Mouse (Mus musculus): ENCODE results near the gene Ribc1. TPM values are rescaled to one million over a fixed set of nuclear protein-coding genes. Genes with fewer than 3 reads are reported as not detected.

Gene Ribc1
- polyA plus RNA-seq, 1 experiment = 0.40 TPM

DNA sequence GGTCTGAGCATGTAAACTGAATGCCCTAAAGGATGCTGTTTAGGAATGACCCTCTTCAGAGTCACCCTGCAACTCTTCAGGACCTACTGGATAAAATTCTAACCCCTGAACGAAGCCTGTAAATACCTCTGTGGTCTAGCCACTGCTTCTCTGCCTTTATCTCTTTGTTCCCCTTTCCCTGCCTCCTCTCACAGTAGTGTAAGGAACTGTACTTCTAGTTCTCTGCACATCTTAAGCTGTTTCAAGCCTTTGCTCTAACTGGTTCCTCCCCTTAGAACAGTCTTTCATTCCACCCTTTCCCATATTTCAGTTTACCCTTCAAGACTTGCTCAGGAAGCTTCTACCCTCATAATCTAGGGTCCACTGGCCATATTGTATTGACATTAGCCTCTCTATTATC, 8.2 kb downstream of the Ribc1 start:
- Histone ChIP-seq H3K4me3 (ENCODE audit: insufficient read depth, low read length) (no peak overlapping the region), H3K27ac (ENCODE audit: insufficient read depth, low read length) (no peak overlapping the region), H3K4me1 (ENCODE audit: control insufficient read depth, insufficient read depth, low read length) (no peaks in the 10 kb centered on the region)
- TF ChIP-seq POLR2A (IDR thresholded peaks at IDR 0.05; ENCODE audit: extremely low read depth, insufficient read depth, low read length) = no peak
- TF ChIP-seq CTCF (IDR thresholded peaks at IDR 0.05; ENCODE audit: extremely low read depth, insufficient read depth, low read length) = no peak

DNA sequence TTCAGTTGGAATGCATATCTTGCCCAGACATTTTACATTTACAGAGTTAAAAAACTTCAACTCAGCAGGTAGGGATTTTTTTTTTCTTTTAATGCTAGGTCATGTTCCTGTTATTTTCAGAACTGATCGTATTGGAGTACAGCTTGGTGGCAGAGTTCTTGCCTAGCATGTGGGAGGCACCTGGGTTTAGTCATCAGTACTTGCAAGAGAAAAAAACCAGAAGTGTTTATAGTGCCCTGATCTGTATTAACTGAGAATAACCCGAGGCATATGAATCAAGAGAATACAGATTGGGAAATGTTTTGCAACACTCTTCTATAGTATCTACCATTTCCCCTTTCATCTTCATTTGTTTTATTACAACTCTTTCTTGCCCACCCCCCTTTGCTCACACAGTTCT, 13.2 kb downstream of the Ribc1 start:
- H3K27ac ChIP-seq (ENCODE audit: insufficient read depth, low read length) = no peak overlapping the region

GRCm38 (mm10) chrX:152001737-152002710, 14.1 kb downstream of the Ribc1 start, which contains the start of gene Hsd17b10:
Hsd17b10 (plus strand) TSS chrX:152001845.
- TF ChIP-seq CTCF (IDR thresholded peaks at IDR 0.05; ENCODE audit: extremely low read depth, insufficient read depth, low read length) (no peak), POLR2A (IDR thresholded peaks at IDR 0.05; ENCODE audit: extremely low read depth, insufficient read depth, low read length) (peak; percentile 91)
- H3K27ac ChIP-seq (ENCODE audit: insufficient read depth, low read length) = no peak within 1 kb of the TSS
- no peaks in the 10 kb centered on the region; the same call in 1 of the 2 replicates for H3K4me1 ChIP-seq (ENCODE audit: control insufficient read depth, insufficient read depth, low read length)
- H3K4me3 ChIP-seq (ENCODE audit: insufficient read depth, low read length) = peak within 1 kb of the TSS; percentile 69

More for the DNA sequence above, 13.2 kb downstream of the Ribc1 start:
- TF ChIP-seq POLR2A (IDR thresholded peaks at IDR 0.05; ENCODE audit: extremely low read depth, insufficient read depth, low read length) = no peak
- no peak overlapping the region; the same call in 1 of the 2 replicates for H3K4me3 ChIP-seq (ENCODE audit: insufficient read depth, low read length)
- H3K4me1 ChIP-seq (ENCODE audit: control insufficient read depth, insufficient read depth, low read length) = no peaks in the 10 kb centered on the region; the same call in 1 of the 2 replicates

GRCm38 (mm10) chrX:152001182-152001684, 14.9 kb downstream of the Ribc1 start:
- Histone ChIP-seq H3K4me3 (ENCODE audit: insufficient read depth, low read length) (peak overlapping the region; percentile 69; the same call in 1 of the 2 replicates), H3K27ac (ENCODE audit: insufficient read depth, low read length) (no peak overlapping the region), H3K4me1 (ENCODE audit: control insufficient read depth, insufficient read depth, low read length) (no peaks in the 10 kb centered on the region; the same call in 1 of the 2 replicates)
- no peak for TF ChIP-seq CTCF (IDR thresholded peaks at IDR 0.05; ENCODE audit: extremely low read depth, insufficient read depth, low read length)
- no peak for TF ChIP-seq POLR2A (IDR thresholded peaks at IDR 0.05; ENCODE audit: extremely low read depth, insufficient read depth, low read length)

DNA sequence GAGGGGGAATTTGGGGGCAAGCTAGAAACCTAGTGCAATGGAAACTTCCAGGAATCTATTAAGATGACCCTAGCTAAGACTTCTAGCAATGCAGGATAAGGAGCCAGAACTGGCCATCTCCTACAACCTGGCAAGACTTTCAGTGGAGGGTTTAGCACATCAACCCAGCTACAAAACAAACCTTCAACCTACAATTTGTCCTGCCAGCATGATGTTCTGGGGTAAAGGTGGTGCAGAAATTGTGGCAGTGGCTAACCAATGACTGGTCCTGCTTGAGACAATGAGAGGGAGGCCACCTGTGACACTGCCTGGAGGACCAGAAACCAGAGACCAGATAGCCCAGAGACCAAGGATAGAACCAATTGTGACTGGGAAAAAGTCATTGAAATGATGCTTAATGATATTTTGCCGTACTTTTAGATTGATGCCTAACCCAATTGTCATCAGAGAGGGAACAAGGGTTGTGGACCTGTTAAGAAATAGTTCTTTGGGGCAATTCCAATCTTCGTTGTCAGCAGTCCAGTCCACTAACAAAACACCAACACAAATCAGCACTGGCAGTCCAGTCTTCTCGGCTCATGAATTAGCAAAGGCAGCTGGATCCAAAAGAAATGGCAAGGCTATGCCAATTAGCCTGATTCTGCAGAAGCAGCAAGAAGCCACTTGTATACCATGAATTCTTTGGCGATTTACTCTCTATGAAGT, 16.9 kb downstream of the Ribc1 start:
- H3K4me3 ChIP-seq (ENCODE audit: insufficient read depth, low read length) = no peak overlapping the region
- no peak overlapping the region for H3K27ac ChIP-seq (ENCODE audit: insufficient read depth, low read length)
- TF ChIP-seq POLR2A (IDR thresholded peaks at IDR 0.05; ENCODE audit: extremely low read depth, insufficient read depth, low read length) (no peak), CTCF (IDR thresholded peaks at IDR 0.05; ENCODE audit: extremely low read depth, insufficient read depth, low read length) (no peak)
- H3K4me1 ChIP-seq (ENCODE audit: control insufficient read depth, insufficient read depth, low read length) = no peaks in the 10 kb centered on the region; the same call in 1 of the 2 replicates

Other genes starting within 250 kb of the Ribc1 start
- gene Huwe1, start 215.5 kb downstream of the Ribc1 start, polyA plus RNA-seq (2012; rRNA removed) = 89.4 and 106 TPM in 2 replicates
- 35.2 and 37.1 TPM in 2 replicates for gene Hsd17b10, start 14.4 kb downstream of the Ribc1 start, polyA plus RNA-seq (2012; rRNA removed)
- gene Smc1a, start 133 bp upstream of the Ribc1 start, polyA plus RNA-seq (2012; rRNA removed) = 38.8 and 39.8 TPM in 2 replicates
- 52.8 and 55.6 TPM in 2 replicates for gene Iqsec2, start 128.0 kb upstream of the Ribc1 start, polyA plus RNA-seq (2012; rRNA removed)
- gene Kdm5c, start 216.7 kb upstream of the Ribc1 start, polyA plus RNA-seq (2012; rRNA removed) = 33.2 and 35.0 TPM in 2 replicates

Measured in cortical plate, adult 2 months (tissue).